Mouse (Mus musculus) G1E (cell line): ENCODE results near the gene Rgma. TPM values are rescaled to one million over a fixed set of nuclear protein-coding genes. Genes with fewer than 3 reads are reported as not detected.
A peak's percentile ranks its signal among the peaks of the same experiment; 100 is the strongest.

Source experiments
- ATAC-seq: 2 replicates; pipeline ENCODE4 v1.8.0; 2016; ENCODE audit warnings: mild to moderate bottlenecking; ENCODE audit not compliant: insufficient number of reproducible peaks, poor library complexity, low FRiP score, severe bottlenecking; ENCODE audit errors: extremely low read depth
- DNase-seq: peaks from one replicate; pipeline ENCODE4 v3.0.0; 2012; ENCODE audit warnings: low spot score
- H3K27me3 ChIP-seq: 2 replicates; pipeline ENCODE4 v1.6.1; 2012; ENCODE audit warnings: mild to moderate bottlenecking, low read length, inconsistent platforms; ENCODE audit not compliant: insufficient read depth
- H3K36me3 ChIP-seq: replicated peaks from 2 replicates; pipeline ENCODE3; 2012; ENCODE audit warnings: mild to moderate bottlenecking, inconsistent platforms
- H3K4me1 ChIP-seq: 2 replicates; pipeline ENCODE4 v1.6.1; 2012; ENCODE audit warnings: low read depth, low read length, inconsistent platforms, mixed read lengths; ENCODE audit not compliant: insufficient read depth
- H3K4me3 ChIP-seq: 2 replicates; pipeline ENCODE4 v1.5.1; 2012; ENCODE audit warnings: low read depth, mild to moderate bottlenecking, inconsistent platforms, low read length, moderate library complexity, mixed read lengths
- H3K9me3 ChIP-seq: replicated peaks from 2 replicates; pipeline ENCODE4 v1.6.1; 2012; ENCODE audit warnings: inconsistent platforms
- CTCF ChIP-seq: IDR thresholded peaks from 2 replicates; pipeline ENCODE4 v1.5.1; 2012; ENCODE audit warnings: low read depth, low read length, inconsistent platforms, mixed read lengths
- GATA1 ChIP-seq: IDR thresholded peaks from 2 replicates; pipeline ENCODE4 v1.6.1; 2012; ENCODE audit warnings: borderline replicate concordance, low read length, inconsistent platforms, mixed read lengths
- GATA2 ChIP-seq: IDR thresholded peaks from 2 replicates; pipeline ENCODE4 v1.6.1; 2012; ENCODE audit warnings: low read depth, low read length, inconsistent platforms, borderline replicate concordance
- POLR2AphosphoS5 ChIP-seq: IDR thresholded peaks from 2 replicates; pipeline ENCODE4 v1.6.1; 2012; ENCODE audit warnings: low read depth, low read length, inconsistent platforms; ENCODE audit not compliant: insufficient replicate concordance
- TAL1 ChIP-seq: conservative IDR thresholded peaks from 2 replicates; pipeline ENCODE4 v1.6.1; 2012; ENCODE audit warnings: low read depth, low read length, inconsistent platforms, mixed read lengths
- polyA plus RNA-seq: library from polyadenylated mRNA; stranded (reverse); fragments of >175 nt; gene quantifications from 2 replicates; pipeline ENCODE4 v1.2.3, GENCODE M21; 2012
- total RNA-seq, 2 experiments: library from RNA; stranded (forward) in 1 of 2; stranded (reverse) in 1 of 2; fragments of 200-1000 nt in 1 of 2; fragments of >200 nt in 1 of 2; fragmentation: Nextera tagmentation in 1 of 2; gene quantifications; 2 replicates each; pipeline ENCODE4 v1.2.3; 2014 to 2017

The Rgma gene
- total and polyA plus RNA-seq, 3 experiments: 0.55 TPM; not detected in 2

DNA sequence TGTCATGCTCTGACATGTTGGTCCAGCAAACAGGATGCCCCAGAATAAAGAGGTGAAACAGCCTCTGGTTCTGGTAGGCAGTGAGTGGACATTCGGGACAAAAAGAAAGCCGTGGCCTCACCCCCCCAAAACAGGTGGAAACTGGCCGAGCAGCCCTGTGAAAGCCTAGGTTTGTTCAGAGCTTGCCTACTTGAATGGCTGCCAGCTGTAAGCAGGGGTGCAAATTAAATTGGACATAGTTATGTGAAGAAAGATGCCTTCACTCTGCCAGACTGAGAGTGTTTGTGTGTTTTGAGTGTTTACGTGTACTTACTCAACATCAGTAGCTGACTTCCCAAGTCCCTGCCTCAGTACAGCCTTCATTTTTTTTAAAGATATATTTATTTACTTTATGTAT lies 18.7 kb downstream of the Rgma start:
- Histone ChIP-seq H3K9me3 (peaks cover 9% of the 10 kb centered on the region; the same call in 1 of the 2 replicates), H3K27me3 (peaks cover 2% of the 10 kb centered on the region; the same call in 1 of the 2 replicates), H3K4me1 (no peaks in the 10 kb centered on the region), H3K36me3 (no peaks in the 10 kb centered on the region), H3K4me3 (no peak overlapping the region)
- no peak for ATAC-seq
- no peak for DNase-seq
- TF ChIP-seq TAL1 (no peak), POLR2AphosphoS5 (no peak), GATA2 (no peak), CTCF (no peak), GATA1 (no peak)

DNA sequence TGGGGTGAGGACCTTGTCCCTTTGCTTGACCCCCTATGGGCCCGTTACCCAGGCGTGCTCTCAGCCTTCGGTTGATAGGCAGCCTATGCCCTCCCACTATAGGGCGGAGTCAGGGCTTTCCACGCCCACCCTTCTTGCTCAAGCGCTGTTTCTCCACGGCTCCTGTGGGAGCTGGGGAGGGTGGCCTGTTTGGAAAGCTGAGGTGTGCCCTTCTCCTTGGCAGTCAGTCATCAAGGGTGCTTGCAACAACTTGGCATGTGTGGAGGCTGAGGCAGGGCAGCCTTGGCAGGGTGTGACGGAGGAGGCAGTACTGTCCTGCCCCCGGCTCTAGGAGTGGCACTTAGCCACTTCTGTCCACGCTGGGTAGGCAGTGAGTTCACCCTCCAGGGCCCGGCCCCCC lies 23.0 kb downstream of the Rgma start:
- H3K9me3 ChIP-seq: no peaks in the 10 kb centered on the region
- no peaks in the 10 kb centered on the region for H3K36me3 ChIP-seq
- DNase-seq: no peak
- H3K27me3 ChIP-seq: no peaks in the 10 kb centered on the region
- no peak for TF ChIP-seq POLR2AphosphoS5
- no peaks in the 10 kb centered on the region for H3K4me1 ChIP-seq
- no peak overlapping the region for H3K4me3 ChIP-seq
- ATAC-seq: no peak

DNA sequence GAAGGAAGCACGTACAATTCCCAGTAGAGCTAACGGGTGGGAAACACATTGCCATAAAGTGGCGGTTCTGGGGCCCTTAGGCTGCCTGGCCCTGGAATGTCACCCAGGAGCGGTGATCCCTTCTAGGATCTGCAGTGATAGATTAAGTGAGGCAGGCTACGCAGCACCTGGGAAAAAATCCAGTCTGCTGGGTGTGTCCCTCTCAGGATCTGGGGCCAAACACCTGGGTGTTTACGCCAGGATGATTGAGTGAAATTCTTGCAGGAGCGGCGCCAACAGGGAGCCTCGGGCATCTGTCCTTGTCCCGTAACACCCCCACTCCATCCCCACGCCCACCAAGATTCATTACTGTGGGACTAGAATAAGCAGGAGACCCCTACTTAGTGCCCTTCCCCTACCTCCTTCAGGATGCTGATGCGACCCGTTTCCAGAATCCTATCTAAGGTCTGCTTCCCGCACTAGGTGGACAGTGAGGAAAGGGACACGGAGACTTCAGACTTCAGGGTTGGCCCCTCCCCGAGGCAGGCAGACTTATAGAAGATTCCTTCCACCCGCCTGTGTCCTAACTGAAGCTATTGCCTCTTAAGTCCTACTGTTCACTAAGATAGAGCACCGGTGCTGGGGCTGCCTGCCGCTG lies 23.6 kb downstream of the Rgma start:
- Histone ChIP-seq H3K27me3 (no peaks in the 10 kb centered on the region), H3K36me3 (no peaks in the 10 kb centered on the region), H3K4me3 (no peak overlapping the region), H3K9me3 (no peaks in the 10 kb centered on the region), H3K4me1 (no peaks in the 10 kb centered on the region)
- ATAC-seq: no peak
- no peak for TF ChIP-seq GATA1
- no peak for TF ChIP-seq CTCF
- TF ChIP-seq TAL1: no peak
- no peak for TF ChIP-seq POLR2AphosphoS5
- TF ChIP-seq GATA2: no peak
- DNase-seq: no peak

DNA sequence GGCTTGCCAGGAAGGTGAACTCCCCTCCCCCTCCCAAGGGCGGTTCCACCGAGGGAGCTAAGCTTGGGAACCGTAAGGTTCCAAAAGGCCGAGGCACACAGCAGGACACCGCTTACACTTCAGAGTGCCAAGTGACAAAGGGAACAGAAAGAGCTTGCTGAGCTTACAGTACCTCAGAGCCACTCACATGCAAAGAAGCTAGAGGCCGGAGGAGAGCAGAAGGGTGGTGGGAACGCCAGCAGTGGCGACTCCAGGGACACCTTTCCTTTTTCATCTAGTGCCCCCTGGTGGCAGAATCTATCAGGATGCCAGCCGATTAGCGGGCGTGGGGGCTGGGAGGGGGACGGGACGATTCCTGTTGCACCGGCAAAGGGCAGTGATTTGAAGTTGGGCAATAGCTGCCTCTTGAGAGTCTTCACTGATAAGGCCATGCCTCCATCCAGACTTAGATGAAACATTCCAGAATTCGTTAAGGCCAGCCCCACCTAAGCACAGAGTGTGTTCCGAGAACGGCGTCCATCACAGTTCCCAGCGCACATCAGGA lies 24.3 kb downstream of the Rgma start:
- DNase-seq (no peak), ATAC-seq (no peak)

DNA sequence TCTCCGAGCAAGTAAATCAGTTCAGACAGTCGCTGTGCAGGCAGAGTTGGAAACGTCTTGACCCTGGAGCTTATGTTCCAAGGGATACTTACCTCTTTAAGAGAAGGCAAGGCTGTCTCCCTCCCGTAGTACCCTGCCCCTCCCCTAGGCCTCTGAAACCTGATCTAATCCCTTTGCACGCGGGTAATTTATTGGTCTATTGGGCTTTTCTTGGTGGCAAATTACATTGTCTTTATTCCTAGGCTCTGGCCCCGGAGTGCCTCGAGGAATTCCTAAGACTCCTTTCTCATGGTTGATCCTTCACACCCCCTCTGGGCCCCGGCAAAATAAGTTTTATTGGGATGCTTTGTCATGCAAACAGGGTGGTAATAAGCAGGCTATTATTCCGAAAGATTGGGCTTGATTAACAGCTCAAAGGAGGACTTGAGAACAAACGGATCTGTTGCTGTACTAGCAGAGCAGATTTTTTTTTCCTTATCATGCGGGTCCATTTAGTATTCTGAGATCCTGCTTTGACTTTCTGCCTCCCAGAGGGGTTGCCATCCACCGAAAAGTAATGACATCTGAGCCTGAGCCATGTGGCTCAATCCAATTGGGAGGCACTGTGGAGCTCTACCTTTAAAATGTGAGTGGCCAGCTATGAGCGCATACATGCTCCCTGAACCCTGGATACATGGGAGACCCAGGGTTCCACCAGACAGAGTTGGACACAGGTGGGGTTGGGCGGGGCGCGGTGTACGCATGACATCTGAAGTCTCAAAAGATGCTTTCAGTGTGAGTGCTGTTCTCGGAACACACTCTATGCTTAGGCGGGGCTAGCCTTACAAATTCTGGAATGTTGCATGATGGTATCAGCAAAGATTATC lies 25.0 kb downstream of the Rgma start:
- DNase-seq (no peak), ATAC-seq (no peak)
- Histone ChIP-seq H3K27me3 (no peaks in the 10 kb centered on the region), H3K4me3 (no peak overlapping the region), H3K36me3 (no peaks in the 10 kb centered on the region), H3K4me1 (no peaks in the 10 kb centered on the region), H3K9me3 (no peaks in the 10 kb centered on the region)
- no peak for TF ChIP-seq POLR2AphosphoS5
- no peak for TF ChIP-seq GATA1
- no peak for TF ChIP-seq CTCF
- TF ChIP-seq TAL1: no peak
- no peak for TF ChIP-seq GATA2

More for the DNA sequence above, 24.3 kb downstream of the Rgma start:
- no peaks in the 10 kb centered on the region for H3K9me3 ChIP-seq
- TF ChIP-seq POLR2AphosphoS5 (no peak), CTCF (0 out of 2 replicates have a peak, but pooled peaks have one; percentile 14)
- H3K36me3 ChIP-seq: no peaks in the 10 kb centered on the region
- H3K4me3 ChIP-seq: no peak overlapping the region
- H3K27me3 ChIP-seq: no peaks in the 10 kb centered on the region
- H3K4me1 ChIP-seq: no peaks in the 10 kb centered on the region

DNA sequence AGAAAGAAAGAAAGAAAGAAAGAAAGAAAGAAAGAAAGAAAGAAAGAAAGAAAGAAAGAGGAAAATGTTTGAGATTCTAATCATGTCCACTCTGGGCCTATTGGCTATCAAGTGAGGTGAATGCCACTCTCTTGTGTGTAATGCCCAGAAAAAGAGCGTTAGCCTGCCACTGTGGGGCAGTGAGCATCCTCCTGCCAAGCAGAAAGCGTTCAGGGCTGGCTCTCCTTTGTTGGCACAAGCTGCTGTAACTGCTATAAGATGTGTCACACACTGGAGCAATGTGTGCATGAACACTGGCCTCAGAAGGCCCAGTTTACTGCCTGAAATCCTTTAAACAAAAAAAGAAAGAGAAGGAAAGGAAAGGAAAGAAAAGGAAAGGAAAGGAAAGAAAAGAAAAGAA lies 26.8 kb downstream of the Rgma start:
- TF ChIP-seq CTCF (no peak), GATA1 (no peak), GATA2 (no peak), TAL1 (no peak), POLR2AphosphoS5 (no peak)
- no peak for DNase-seq
- Histone ChIP-seq H3K9me3 (no peaks in the 10 kb centered on the region), H3K4me3 (no peak overlapping the region), H3K4me1 (no peaks in the 10 kb centered on the region), H3K27me3 (no peaks in the 10 kb centered on the region), H3K36me3 (no peaks in the 10 kb centered on the region)
- ATAC-seq: no peak
